Mouse (Mus musculus) thymus, postnatal 36 days (tissue): ENCODE measurements around the gene Notch1.

Experiments
- DNase-seq, 2 experiments: peaks; one replicate each; pipeline ENCODE4 v3.0.0; 2022; ENCODE audit warnings: mixed read lengths in 2 of 2

Gene Notch1

DNA sequence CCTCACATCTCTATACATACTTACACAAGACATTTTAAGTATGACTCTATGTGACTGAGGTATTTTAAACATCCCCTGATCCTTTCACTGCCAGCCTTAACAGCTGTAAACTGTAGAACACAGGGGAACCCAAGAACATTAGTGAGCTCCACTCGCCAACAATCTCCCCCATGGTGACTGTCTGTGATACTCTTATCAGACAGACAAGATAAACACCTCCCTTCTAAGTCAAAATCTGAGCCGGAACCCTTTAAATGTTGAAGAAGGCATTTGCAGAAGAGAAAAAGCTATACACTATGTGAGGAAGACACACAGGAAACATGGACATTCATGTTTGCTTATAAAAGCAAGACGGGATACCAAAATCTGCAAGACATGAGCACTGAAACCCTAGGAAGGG lies 72.6 kb downstream of the Notch1 start:
- no peak for DNase-seq

DNA sequence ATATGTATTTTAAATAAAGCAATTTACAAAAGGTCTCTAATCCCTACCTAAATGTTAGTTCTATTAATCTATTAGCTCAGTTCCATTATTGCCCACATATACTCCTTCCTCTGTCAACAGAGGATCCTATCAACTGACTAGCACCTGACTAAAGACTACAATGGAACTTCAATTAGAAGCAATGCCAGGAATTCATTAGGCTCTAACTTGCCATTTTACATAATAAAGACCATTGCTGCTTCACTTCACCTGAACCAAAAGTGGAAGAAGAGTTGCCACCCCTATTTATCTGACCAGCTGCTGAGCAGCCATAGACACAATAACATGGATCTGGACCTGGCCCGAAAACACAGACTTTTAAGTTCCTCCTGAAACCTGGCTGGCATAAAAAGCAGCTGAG lies 73.6 kb downstream of the Notch1 start:
- no peak for DNase-seq

DNA sequence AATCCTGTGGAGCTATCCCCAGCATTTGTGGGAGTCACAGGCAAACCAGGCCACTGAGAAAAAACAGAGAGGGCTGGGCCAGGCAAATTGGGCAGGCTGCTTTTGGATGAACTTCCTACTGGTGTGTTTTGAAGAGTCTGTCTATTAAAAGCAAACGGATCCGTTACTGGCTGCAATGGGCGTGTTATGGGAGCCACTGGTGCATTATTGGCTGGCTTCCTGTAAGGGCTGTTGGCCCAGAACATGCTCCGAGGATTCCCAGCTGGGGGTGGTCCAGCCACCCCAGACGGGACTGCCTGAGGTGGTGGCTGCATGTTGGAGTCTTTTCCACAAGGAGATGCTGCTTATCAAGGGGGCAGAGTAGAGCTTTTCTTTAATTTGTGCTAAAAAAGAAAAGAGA lies 74.8 kb downstream of the Notch1 start:
- no peak for DNase-seq

DNA sequence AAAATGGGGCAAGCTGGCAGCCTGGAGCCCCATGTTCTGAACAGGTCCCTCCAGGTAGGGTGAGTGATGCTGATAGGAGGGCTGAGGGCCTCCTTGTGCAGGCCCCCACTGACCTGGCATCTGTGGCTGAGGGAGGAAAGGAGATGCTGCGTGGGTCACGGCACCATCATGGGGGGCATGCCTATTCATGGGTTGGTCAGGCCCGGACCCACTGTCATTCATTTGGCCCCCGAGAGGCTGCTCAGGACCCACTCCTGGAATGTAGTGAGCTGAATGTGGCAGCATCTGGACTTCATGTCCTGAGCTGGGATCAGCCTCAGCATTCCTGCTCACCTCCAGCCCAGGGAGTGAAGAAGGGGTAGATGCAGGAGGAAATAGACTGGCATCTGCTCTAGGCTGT lies 75.2 kb downstream of the Notch1 start:
- DNase-seq = no peak

DNA sequence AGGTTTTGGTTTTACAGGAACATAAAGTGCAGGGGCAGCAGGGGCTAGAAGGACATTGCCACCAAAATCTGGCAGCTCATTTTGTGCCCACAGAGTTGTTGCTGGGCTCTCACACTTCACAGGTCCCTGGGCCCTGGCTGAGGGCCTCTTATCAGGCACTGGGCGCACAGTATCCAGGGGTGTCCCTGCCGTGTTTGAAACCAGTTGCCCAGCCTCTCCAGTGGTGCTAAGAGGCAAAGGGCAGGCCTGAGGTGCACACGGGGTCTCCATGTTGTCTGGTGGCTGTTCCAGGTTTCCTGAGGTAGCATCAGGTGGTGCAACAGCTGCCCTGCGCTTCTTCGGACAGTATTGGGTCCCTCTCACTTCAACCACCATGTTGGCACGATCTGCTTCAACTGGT lies 76.8 kb downstream of the Notch1 start:
- DNase-seq = no peak

DNA sequence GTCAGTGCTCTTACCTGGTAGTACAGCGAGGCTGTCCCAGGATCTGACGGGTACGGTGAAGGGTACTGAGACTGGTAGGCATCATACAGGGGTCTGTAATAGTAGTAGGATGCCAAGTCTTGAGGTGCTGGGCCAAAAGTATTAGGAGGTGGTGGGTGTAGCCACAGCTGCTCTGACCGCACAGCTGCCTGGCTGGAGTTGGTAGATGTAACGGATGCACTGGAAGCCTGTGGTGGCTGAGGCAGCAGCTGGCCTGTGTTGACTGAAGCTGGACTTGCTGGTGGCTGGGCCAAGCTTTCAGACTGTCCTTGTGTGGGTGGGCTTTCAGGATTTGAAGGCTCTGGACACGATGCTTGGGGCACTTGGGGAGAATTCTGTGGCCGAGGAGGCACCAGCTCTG lies 78.1 kb downstream of the Notch1 start:
- no peak for DNase-seq

DNA sequence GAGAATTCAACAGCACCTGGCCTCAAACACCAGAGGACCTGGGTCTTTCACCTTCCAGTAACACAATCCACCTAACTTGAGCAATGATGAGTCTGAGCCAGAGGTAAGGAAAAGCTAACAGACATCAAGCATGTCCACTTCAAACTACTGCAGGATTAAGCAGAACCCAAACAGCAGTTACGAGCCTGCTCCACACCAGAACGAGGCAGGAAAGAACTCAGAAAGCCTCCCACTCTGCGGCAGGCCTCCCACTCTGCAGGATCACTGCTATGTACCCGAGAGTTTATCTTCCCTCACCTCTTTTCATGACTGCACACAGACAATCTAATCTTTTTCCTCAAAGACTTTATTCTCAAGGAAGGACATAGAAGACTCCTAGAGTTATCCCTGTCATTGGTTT lies 79.2 kb downstream of the Notch1 start:
- DNase-seq = no peak

DNA sequence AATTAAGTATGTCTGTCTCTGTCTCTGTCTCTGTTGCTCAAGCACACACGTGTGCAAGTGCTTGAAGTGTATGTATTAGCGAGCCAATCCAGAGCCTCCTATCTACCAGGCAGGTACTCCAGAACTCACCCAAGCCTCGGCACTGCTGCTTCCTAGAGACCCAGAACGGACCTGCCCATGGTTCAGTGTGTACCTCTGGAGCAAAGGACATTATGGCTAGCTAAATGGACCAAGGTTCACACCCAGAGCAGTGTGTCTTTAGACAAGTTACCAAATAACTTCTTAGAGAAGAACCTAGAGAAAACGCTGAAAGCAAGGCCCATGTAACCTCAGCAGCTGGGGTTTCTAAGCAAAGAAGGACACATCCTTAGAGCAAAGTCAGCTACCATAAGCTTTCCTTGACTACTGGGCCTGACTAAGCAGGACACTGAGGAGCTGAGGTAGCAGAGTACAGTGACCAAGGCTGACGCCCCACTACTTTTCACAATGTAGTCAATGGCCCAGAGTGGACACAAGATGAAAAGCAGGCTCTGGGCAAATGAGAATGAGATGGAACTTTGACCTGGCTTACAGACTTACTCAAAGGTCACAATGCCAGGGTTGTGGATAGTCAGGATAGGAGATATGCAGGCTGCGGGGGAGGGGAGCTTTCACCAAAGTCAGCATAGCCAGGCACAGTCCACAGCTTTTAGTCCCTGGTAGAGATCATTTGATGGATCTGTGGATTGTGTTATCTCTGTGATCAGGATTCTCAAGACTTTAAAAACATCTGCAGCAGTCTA lies 81.5 kb downstream of the Notch1 start:
- DNase-seq = no peak

DNA sequence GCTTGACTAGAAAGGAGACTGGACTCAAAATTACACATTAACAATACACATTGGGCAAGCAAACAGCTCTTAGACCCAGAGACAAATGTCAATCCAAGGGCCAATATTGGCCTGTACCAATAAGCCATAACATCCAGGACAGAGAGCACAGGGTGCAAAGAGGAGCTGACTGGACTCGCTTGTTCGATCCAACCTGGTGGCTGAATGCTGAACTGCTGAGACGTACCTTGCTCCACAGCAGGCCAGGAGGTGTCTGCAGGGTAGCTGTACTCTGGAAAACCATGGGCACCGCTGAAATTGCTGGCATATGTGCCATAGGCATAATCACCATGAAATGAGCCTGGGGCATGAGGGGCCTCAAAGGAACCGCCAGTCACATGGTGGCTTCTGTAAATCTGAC lies 86.6 kb downstream of the Notch1 start:
- no peak for DNase-seq

DNA sequence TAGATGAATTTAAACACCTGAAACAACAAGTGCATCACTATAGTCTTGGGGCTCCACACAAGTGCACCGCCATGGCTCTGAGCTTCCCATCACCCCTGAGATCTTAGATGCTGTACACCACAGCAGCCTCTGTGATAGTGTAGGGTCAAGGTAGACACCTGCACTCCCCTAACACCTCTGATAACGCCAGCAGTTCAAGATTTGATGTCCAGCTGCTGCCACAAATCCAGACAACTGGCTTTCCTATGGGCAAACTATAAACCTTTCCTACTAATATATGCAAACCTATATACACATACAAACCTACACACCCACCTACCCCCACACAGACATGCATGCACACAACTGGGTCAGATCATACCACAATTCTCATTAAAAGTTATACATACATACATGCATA lies 91.9 kb downstream of the Notch1 start:
- DNase-seq = no peak

DNA sequence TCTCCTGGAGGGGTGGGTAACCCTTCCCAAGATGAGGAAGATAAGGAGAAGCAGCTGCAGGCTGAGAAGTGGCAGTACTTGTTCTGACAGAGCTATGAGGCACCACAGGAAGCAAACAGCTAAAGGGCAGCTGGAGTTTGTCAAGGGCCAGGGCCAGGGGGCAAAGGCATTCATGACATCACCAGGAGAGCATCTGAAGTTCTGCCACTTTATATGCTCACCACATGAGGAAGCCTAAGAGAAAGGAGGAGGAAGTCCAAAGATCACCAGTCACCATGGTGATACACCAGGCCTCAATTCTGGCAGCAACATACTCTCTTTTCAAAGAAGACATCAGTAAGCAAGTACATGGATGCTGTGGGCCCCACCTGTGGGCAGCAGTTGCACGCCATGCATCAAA lies 93.4 kb downstream of the Notch1 start:
- no peak for DNase-seq

DNA sequence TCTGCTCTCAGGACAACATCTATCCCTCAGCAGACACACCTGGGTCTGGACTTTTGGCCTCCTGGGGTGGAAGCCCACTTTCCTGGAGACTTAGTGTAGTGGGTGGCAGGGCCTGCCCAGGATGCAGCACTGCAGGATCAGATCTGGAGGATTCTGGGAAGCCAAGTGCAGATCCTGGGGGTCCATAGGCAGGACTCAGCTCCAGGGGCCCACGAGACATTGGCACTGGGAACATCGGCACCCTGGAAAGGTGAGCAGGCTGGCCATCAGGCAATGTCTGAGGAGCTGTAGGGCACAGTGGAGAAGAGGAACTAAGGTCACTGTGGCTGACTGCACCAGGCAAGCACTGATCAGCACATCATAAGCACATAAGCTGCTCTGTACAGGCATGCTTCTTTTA lies 94.5 kb downstream of the Notch1 start:
- DNase-seq = no peak

DNA sequence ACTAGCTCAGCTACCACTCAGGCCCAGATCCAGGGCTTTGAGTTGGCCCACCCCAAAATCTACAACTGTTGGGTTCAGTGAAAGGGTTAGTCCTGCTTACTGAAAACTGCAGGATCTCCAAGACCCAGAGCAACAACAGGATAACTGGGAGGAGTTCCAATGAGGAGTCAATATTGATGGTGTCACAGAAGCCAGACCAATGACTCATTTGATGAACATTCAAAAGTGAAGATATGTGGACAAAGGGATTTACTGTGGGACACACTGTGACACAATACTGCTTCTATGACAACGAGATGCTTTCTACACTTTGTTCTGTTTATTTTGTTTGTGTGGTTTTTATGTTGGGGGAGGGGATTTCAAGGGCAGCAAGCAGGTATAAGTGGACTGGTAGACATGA lies 98.3 kb downstream of the Notch1 start:
- DNase-seq = no peak

DNA sequence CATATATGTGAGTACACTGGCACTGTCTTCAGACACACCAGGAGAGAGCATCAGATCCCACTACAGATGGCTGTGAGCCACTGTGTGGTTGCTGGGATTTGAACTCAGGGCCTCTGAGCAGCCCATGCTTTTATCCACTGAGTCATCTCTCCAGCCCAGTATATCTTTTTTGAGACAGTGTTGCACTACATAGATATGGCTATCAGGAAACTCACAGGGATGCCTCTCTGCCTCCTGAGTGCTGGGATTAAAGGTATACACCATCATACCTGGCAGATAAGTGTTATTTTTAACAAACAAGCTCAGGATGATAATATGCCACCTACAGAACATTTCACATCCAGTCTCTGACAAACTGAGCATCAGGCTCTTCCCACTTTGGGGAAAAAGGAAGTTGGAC lies 99.4 kb downstream of the Notch1 start:
- no peak for DNase-seq

DNA sequence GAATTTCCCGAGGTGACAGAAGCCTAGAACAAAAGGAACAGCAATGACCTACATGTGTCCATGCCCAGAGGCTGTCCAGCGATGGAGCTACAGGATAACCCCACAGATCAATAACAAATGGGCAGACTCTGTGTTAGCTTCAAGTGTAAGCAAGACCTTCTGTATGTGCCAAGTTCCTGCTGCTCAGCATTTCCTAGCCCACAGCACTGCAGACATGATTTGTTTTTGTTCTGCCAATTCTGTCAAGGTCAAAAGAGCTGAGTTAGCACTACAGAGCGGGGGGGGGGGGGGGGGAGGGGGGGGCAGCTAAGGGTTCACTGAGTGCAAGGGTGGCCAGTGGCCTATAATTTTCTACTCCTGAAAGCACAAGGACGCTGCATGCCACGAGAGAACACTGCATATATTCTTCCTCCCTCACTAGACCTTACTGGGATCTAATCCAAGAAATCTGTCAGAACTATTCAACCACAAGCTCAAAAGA lies 105.5 kb downstream of the Notch1 start:
- no peak for DNase-seq

DNA sequence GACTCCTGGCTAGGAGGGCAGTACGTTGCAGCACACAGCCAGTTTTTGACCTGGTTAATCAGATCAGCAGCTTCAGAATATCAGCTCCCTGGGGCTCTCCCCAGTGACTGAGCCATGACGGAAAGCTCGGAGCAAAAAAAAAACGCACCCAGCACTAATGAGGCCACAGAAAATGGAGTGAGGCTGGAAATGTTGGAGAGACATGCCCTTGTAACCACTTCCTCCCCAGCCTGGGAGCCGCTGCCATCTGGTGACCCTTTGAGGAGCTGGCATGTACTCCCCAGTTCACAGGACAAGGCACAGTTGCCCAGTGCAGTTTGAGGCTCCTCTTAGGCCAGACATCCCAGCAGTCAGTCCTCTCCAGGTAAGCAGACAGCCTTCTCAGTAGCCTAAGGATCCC lies 106.4 kb downstream of the Notch1 start:
- no peak for DNase-seq

DNA sequence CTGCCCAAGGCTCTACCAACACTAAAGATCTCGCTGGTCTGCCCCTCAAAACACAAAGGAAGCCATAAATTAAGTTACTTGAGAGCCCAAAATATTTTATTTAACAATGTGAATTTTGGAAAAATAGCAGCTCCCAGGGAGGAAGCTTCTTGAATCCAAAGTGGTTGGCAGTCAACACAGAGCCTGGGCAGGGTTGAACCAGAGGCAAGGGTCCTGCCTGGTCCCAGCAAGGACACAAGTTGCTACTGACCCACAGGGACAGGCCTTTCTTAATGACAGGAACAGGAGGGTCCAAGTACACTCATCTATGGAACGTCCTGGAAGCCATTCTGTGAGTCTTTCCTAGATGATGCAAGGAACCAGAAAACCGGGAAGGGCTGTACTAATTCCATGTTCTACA lies 107.1 kb downstream of the Notch1 start:
- no peak for DNase-seq

DNA sequence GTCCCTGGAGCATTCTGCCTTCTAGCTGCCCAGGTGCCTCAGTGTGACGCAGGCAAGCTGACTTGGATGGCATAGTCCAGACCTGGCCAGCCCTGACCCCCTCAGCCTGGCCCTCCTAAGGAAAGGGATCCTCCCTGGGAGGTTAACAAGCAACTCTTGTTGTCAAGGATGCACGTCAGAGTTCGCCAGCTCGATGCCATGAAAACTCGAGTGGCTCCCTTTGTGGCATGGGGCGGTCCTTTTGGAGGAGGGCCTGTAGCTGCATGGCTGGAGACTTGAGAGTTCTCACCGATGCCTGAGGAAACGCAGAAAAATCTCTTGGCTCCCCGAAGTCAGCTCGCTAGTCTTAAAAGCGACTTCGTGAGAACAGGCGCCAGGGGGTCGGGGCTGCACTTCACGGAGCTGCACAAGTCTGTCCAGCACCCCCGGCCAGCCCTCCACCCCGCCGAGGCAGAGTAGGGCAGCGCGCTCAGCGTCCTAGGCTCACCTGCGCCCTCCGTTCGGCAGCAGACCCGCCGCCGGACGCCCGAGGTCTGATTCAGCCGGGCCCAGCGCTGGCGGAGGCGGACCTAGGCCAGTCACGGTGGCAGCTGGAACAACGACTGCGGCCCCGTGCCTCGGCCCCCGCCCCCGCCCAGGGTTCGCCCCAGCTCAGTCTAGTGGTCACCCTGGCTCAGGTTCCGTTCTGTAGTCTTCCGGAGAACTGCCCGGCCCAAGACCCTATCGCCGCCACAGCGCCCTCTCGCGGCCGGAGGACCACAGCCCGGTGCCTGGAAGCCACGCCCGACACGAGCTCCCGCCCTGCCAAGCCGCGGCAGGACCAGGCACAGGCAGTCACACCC lies 107.7 kb downstream of the Notch1 start, which contains the start of gene Inpp5e:
TSS of gene Inpp5e (minus strand) at position 689 of the 842 bp plus-strand sequence.
- peak; percentile 92 to 96 for DNase-seq
